Comparison of ENCODE assay signal across 26 mouse cellular contexts in genomic region chr1:91292101-91292825, GRCm38 (mm10). TPM values are rescaled to one million over a fixed set of nuclear protein-coding genes. Genes with fewer than 3 reads are reported as not detected.
A peak's percentile ranks its signal among the peaks of the same experiment; 100 is the strongest.
DNase-seq lines count a peak whose midpoint lies in the region; ATAC-seq lines count a peak whose summit lies in the region.
"Had no signal": no experiment of that assay in that cellular context is flagged by ENCODE, and none has a peak within 500 bp of the region (broad histone marks: within the 10 kb centered on the region; RNA-seq: fewer than 3 reads in every experiment).

No protein-coding gene starts in this region.

- H3K27ac ChIP-seq in kidney, embryonic 14.5 days (ENCODE audit: low read depth, low read length) = no peak overlapping the region
- H3K27ac ChIP-seq in kidney, embryonic 15.5 days = peak overlapping the region; percentile 67
- H3K27ac ChIP-seq in intestine, embryonic 16.5 days (ENCODE audit: low read length) = no peak overlapping the region
- no peak overlapping the region for H3K27ac ChIP-seq in forebrain, embryonic 12.5 days
- H3K27ac ChIP-seq: forebrain, embryonic 10.5 days; forebrain, embryonic 15.5 days; heart, adult 2 months; heart, embryonic 10.5 days; heart, embryonic 13.5 days; hindbrain, embryonic 14.5 days had no signal

- peak; percentile 42 for DNase-seq in kidney, adult 18-20 months
- peak; percentile 33 for DNase-seq in kidney, postnatal 10 days
- DNase-seq in kidney, postnatal 36 days = peak; percentile 39 to 49
- no peak for DNase-seq in gastrocnemius, postnatal 25 days
- DNase-seq: adrenal gland, adult 8-10 months; adrenal gland, postnatal 25 days; cerebellum, adult 18-20 months; cerebellum, adult 9-10 months; cerebellum, postnatal 14 days; gastrocnemius, postnatal 36 days; heart, adult 2 months; heart, postnatal 14 days; heart, postnatal 4 days had no signal

- no peaks in the 10 kb centered on the region for H3K4me1 ChIP-seq in kidney, embryonic 14.5 days (ENCODE audit: control insufficient read depth, insufficient read depth, low read length)
- no peaks in the 10 kb centered on the region for H3K4me1 ChIP-seq in kidney, embryonic 15.5 days
- no peaks in the 10 kb centered on the region for H3K4me1 ChIP-seq in intestine, embryonic 16.5 days (ENCODE audit: control insufficient read depth, insufficient read depth, low read length)
- no peaks in the 10 kb centered on the region for H3K4me1 ChIP-seq in forebrain, embryonic 12.5 days
- H3K4me1 ChIP-seq: forebrain, embryonic 10.5 days; forebrain, embryonic 15.5 days; heart, embryonic 10.5 days; heart, embryonic 13.5 days had no signal

- no peak overlapping the region for H3K4me3 ChIP-seq in kidney, embryonic 14.5 days (ENCODE audit: low read length)
- no peak overlapping the region for H3K4me3 ChIP-seq in kidney, embryonic 15.5 days (replicated peaks)
- no peak overlapping the region for H3K4me3 ChIP-seq in intestine, embryonic 16.5 days (ENCODE audit: low read length)
- H3K4me3 ChIP-seq in forebrain, embryonic 12.5 days (replicated peaks) = no peak overlapping the region
- H3K4me3 ChIP-seq: forebrain, embryonic 10.5 days; forebrain, embryonic 15.5 days; heart, adult 2 months; heart, embryonic 10.5 days; heart, embryonic 13.5 days had no signal

- no peak overlapping the region for H3K9ac ChIP-seq in kidney, embryonic 14.5 days (ENCODE audit: low read depth, low read length)
- no peak overlapping the region for H3K9ac ChIP-seq in kidney, embryonic 15.5 days
- no peak overlapping the region for H3K9ac ChIP-seq in intestine, embryonic 16.5 days (ENCODE audit: low read depth, low read length)
- H3K9ac ChIP-seq in forebrain, embryonic 12.5 days = no peak overlapping the region
- H3K9ac ChIP-seq: forebrain, embryonic 15.5 days; heart, embryonic 13.5 days; hindbrain, embryonic 14.5 days had no signal

- H3K27me3 ChIP-seq in kidney, embryonic 14.5 days (ENCODE audit: control insufficient read depth, insufficient read depth, low read length) = no peaks in the 10 kb centered on the region
- no peaks in the 10 kb centered on the region for H3K27me3 ChIP-seq in kidney, embryonic 15.5 days
- H3K27me3 ChIP-seq in intestine, embryonic 16.5 days (replicated peaks; ENCODE audit: control insufficient read depth, insufficient read depth, low read length) = no peaks in the 10 kb centered on the region
- H3K27me3 ChIP-seq in forebrain, embryonic 12.5 days = no peaks in the 10 kb centered on the region
- H3K27me3 ChIP-seq: forebrain, embryonic 15.5 days; heart, embryonic 13.5 days had no signal

- H3K4me2 ChIP-seq in kidney, embryonic 14.5 days (replicated peaks; ENCODE audit: low read depth, low read length) = no peak overlapping the region
- H3K4me2 ChIP-seq in kidney, embryonic 15.5 days = no peak overlapping the region
- no peak overlapping the region for H3K4me2 ChIP-seq in intestine, embryonic 16.5 days (ENCODE audit: low read depth, low read length)
- no peak overlapping the region for H3K4me2 ChIP-seq in forebrain, embryonic 12.5 days
- H3K4me2 ChIP-seq: forebrain, embryonic 15.5 days; heart, embryonic 13.5 days; hindbrain, embryonic 14.5 days had no signal

- peaks cover 15% of the 10 kb centered on the region for H3K36me3 ChIP-seq in kidney, embryonic 14.5 days (ENCODE audit: control insufficient read depth, insufficient read depth, low read length)
- H3K36me3 ChIP-seq in kidney, embryonic 15.5 days = peaks cover 44% of the 10 kb centered on the region
- H3K36me3 ChIP-seq in intestine, embryonic 16.5 days (ENCODE audit: control insufficient read depth, insufficient read depth, low read length) = 0 out of 2 replicates have a peak, but pooled peaks cover 4% of the 10 kb centered on the region
- H3K36me3 ChIP-seq in forebrain, embryonic 12.5 days (replicated peaks) = peaks cover 15% of the 10 kb centered on the region

- WGBS in kidney, embryonic 14.5 days = 92% methylated on average over 11 of the region's 11 CpGs
- 91% methylated on average over 11 of the region's 11 CpGs for WGBS in kidney, embryonic 15.5 days
- WGBS in intestine, embryonic 16.5 days = 90% methylated on average over 11 of the region's 11 CpGs
- 93% methylated on average over 11 of the region's 11 CpGs for WGBS in forebrain, embryonic 12.5 days

- no peaks in the 10 kb centered on the region for H3K9me3 ChIP-seq in kidney, embryonic 14.5 days (ENCODE audit: control insufficient read depth, low read length)
- no peaks in the 10 kb centered on the region for H3K9me3 ChIP-seq in kidney, embryonic 15.5 days (replicated peaks)
- no peaks in the 10 kb centered on the region for H3K9me3 ChIP-seq in intestine, embryonic 16.5 days (ENCODE audit: control insufficient read depth, low read length)
- H3K9me3 ChIP-seq in forebrain, embryonic 12.5 days = no peaks in the 10 kb centered on the region
- H3K9me3 ChIP-seq: forebrain, embryonic 10.5 days; forebrain, embryonic 15.5 days; heart, embryonic 10.5 days; heart, embryonic 13.5 days had no signal

- no peak for ATAC-seq in kidney, embryonic 14.5 days (ENCODE audit: low FRiP score, low TSS enrichment)
- no peak for ATAC-seq in kidney, embryonic 15.5 days (replicated peaks; ENCODE audit: low FRiP score)
- ATAC-seq in intestine, embryonic 16.5 days = no peak
- ATAC-seq in forebrain, embryonic 12.5 days (ENCODE audit: low FRiP score) = no peak
- ATAC-seq: activated CD4-positive, CD25-positive, alpha-beta regulatory T cell, adult 4 months; forebrain, embryonic 15.5 days had no signal

RNA-seq across cellular contexts. Expression of gene Scly, which starts 5.9 kb away (rescaled TPM):
- 11.4 and 15.3 TPM in 2 replicates for polyA plus RNA-seq in kidney, embryonic 14.5 days (2014; fragmentation: Nextera tagmentation; extraction: Ambion mirVana)
- 21.7 and 22.2 TPM in 2 replicates for polyA plus RNA-seq in kidney, embryonic 15.5 days (2015; fragmentation: Nextera tagmentation; extraction: Ambion mirVana)
- polyA plus RNA-seq in intestine, embryonic 16.5 days (2015; fragmentation: Nextera tagmentation; extraction: Ambion mirVana) = 27.4 and 28.6 TPM in 2 replicates
- polyA plus RNA-seq in forebrain, embryonic 12.5 days (2016; fragmentation: Nextera tagmentation; extraction: Ambion mirVana) = 11.1 and 12.0 TPM in 2 replicates
- 10 to 100 TPM in 1 of 2 experiments, 1 to 10 TPM in 1; 9.8 to 13.9 TPM for total RNA-seq in gastrocnemius, postnatal 25 days (2021)

RNA-seq across cellular contexts. Expression of gene Espnl, which starts 29.6 kb away (rescaled TPM):
- 0.03 TPM in 1 of 2 replicates, not detected in the other for polyA plus RNA-seq in kidney, embryonic 14.5 days (2014; fragmentation: Nextera tagmentation; extraction: Ambion mirVana)
- 0.06 and 0.10 TPM in 2 replicates for polyA plus RNA-seq in kidney, embryonic 15.5 days (2015; fragmentation: Nextera tagmentation; extraction: Ambion mirVana)
- polyA plus RNA-seq in intestine, embryonic 16.5 days (2015; fragmentation: Nextera tagmentation; extraction: Ambion mirVana) = 0.07 and 0.09 TPM in 2 replicates
- 0.04 and 0.10 TPM in 2 replicates for polyA plus RNA-seq in forebrain, embryonic 12.5 days (2016; fragmentation: Nextera tagmentation; extraction: Ambion mirVana)
- under 1 TPM; 0.08 to 0.18 TPM for total RNA-seq in gastrocnemius, postnatal 25 days (2021)
- total RNA-seq: adrenal gland, postnatal 25 days; gastrocnemius, adult 8-10 months; heart, adult 2 months; heart, postnatal 14 days had no signal
- polyA plus RNA-seq: activated CD4-positive, CD25-positive, alpha-beta regulatory T cell, adult 4 months; embryonic facial prominence, embryonic 14.5 days; forebrain, embryonic 10.5 days had no signal

RNA-seq across cellular contexts. Expression of gene Ube2f, which starts 42.2 kb away (rescaled TPM):
- 72.4 and 80.5 TPM in 2 replicates for polyA plus RNA-seq in kidney, embryonic 14.5 days (2014; fragmentation: Nextera tagmentation; extraction: Ambion mirVana)
- 72.6 and 77.9 TPM in 2 replicates for polyA plus RNA-seq in kidney, embryonic 15.5 days (2015; fragmentation: Nextera tagmentation; extraction: Ambion mirVana)
- 58.5 and 68.8 TPM in 2 replicates for polyA plus RNA-seq in intestine, embryonic 16.5 days (2015; fragmentation: Nextera tagmentation; extraction: Ambion mirVana)
- 75.9 and 78.9 TPM in 2 replicates for polyA plus RNA-seq in forebrain, embryonic 12.5 days (2016; fragmentation: Nextera tagmentation; extraction: Ambion mirVana)
- total RNA-seq in gastrocnemius, postnatal 25 days (2021) = 10 to 100 TPM; 58.9 to 66.0 TPM

RNA-seq across cellular contexts. Expression of gene Klhl30, which starts 58.6 kb away (rescaled TPM):
- polyA plus RNA-seq in kidney, embryonic 14.5 days (2014; fragmentation: Nextera tagmentation; extraction: Ambion mirVana) = 0.07 TPM in 1 of 2 replicates, not detected in the other
- polyA plus RNA-seq in kidney, embryonic 15.5 days (2015; fragmentation: Nextera tagmentation; extraction: Ambion mirVana) = 0.53 and 0.73 TPM in 2 replicates
- polyA plus RNA-seq in intestine, embryonic 16.5 days (2015; fragmentation: Nextera tagmentation; extraction: Ambion mirVana) = 0.37 and 0.38 TPM in 2 replicates
- 0.08 and 0.10 TPM in 2 replicates for polyA plus RNA-seq in forebrain, embryonic 12.5 days (2016; fragmentation: Nextera tagmentation; extraction: Ambion mirVana)
- total RNA-seq in gastrocnemius, postnatal 25 days (2021) = 100 to 1,000 TPM in 1 of 2 experiments, 10 to 100 TPM in 1; 87.8 to 132 TPM
- total RNA-seq: granulocyte monocyte progenitor cell, adult 5-6 weeks had no signal
- polyA plus RNA-seq: activated CD4-positive, CD25-positive, alpha-beta regulatory T cell, adult 4 months; forebrain, embryonic 15.5 days had no signal
